Mouse (Mus musculus): ENCODE measurements around the gene 6330409D20Rik. TPM values are rescaled to one million over a fixed set of nuclear protein-coding genes. Genes with fewer than 3 reads are reported as not detected.
A peak's percentile ranks its signal among the peaks of the same experiment; 100 is the strongest.

The 6330409D20Rik gene
- total RNA-seq, 2 experiments from 2014 or later, result not detected

- DNase-seq, result peak; percentile 91 to 94
- intact Hi-C loops (cut with DNase I), result no loop called here
Measured at GRCm38 (mm10) chr2:32727435-32727834, 13.4 kb downstream of the 6330409D20Rik start.

GRCm38 (mm10) chr2:32724832-32725790 lies 15.7 kb downstream of the 6330409D20Rik start:
- no peak for DNase-seq
- intact Hi-C loops (cut with DNase I), result no loop called here

- intact Hi-C loops (cut with DNase I), result no loop called here
Measured at GRCm38 (mm10) chr2:32724149-32724548, 16.7 kb downstream of the 6330409D20Rik start.

GRCm38 (mm10) chr2:32722581-32722980 lies 18.2 kb downstream of the 6330409D20Rik start:
- intact Hi-C loops (cut with DNase I), result no loop called here
- no peak for DNase-seq

More at GRCm38 (mm10) chr2:32724149-32724548, 16.7 kb downstream of the 6330409D20Rik start:
- DNase-seq, result no peak

GRCm38 (mm10) chr2:32722046-32722445 lies 18.8 kb downstream of the 6330409D20Rik start:
- no peak for DNase-seq
- intact Hi-C loops (cut with DNase I), result no loop called here

GRCm38 (mm10) chr2:32720681-32721229 lies 20.1 kb downstream of the 6330409D20Rik start, which contains the start of gene Sh2d3c:
Gene Sh2d3c (plus strand): TSS chr2:32721055.
- intact Hi-C loops (cut with DNase I), result no loop called here

GRCm38 (mm10) chr2:32720053-32720452 lies 20.8 kb downstream of the 6330409D20Rik start:
- intact Hi-C loops (cut with DNase I), result no loop called here
- no peak for DNase-seq

More at GRCm38 (mm10) chr2:32720681-32721229, 20.1 kb downstream of the 6330409D20Rik start, which contains the start of gene Sh2d3c:
- peak in 1 of 2 experiments; percentile 55 for DNase-seq

- no peak for DNase-seq
- intact Hi-C loops (cut with DNase I), result no loop called here
Measured at GRCm38 (mm10) chr2:32718761-32719160, 22.1 kb downstream of the 6330409D20Rik start.

- peak in 1 of 2 experiments; percentile 43 for DNase-seq
- intact Hi-C loops (cut with DNase I), result loop anchor here (5.0 kb wide), 1 partner anchor 137 kb away; no protein-coding TSS in a partner anchor
Measured at GRCm38 (mm10) chr2:32714987-32715425, 25.8 kb downstream of the 6330409D20Rik start.

GRCm38 (mm10) chr2:32714117-32714986 lies 26.5 kb downstream of the 6330409D20Rik start:
- intact Hi-C loops (cut with DNase I), result loop anchor here (5.0 kb wide), 1 partner anchor 138 kb away; no protein-coding TSS in a partner anchor
- no peak for DNase-seq

- DNase-seq, result peak; percentile 95 to 97
- intact Hi-C loops (cut with DNase I), result loop anchor here (1.0 to 5.0 kb wide), 3 partner anchors 16 to 139 kb away; partner anchors contain the start of gene Tor2a
Measured at GRCm38 (mm10) chr2:32712934-32713817, 27.6 kb downstream of the 6330409D20Rik start, which contains the start of gene Cdk9. Gene Cdk9 (minus strand): TSS chr2:32713076.

- peak; percentile 98 to 99 for DNase-seq
- intact Hi-C loops (cut with DNase I), result loop anchor here (2.0 to 5.0 kb wide), 2 partner anchors 16 to 140 kb away; no protein-coding TSS in a partner anchor
Measured at GRCm38 (mm10) chr2:32712586-32712933, 28.3 kb downstream of the 6330409D20Rik start.

GRCm38 (mm10) chr2:32712108-32712551 lies 28.7 kb downstream of the 6330409D20Rik start:
- intact Hi-C loops (cut with DNase I), result loop anchor here (2.0 to 5.0 kb wide), 2 partner anchors 17 to 140 kb away; no protein-coding TSS in a partner anchor
- peak; percentile 77 to 80 for DNase-seq

- intact Hi-C loops (cut with DNase I), result loop anchor here (2.0 to 5.0 kb wide), 2 partner anchors 17 to 141 kb away; no protein-coding TSS in a partner anchor
- no peak for DNase-seq
Measured at GRCm38 (mm10) chr2:32711301-32712056, 29.3 kb downstream of the 6330409D20Rik start.

- intact Hi-C loops (cut with DNase I), result loop anchor here (5.0 kb wide), 1 partner anchor 142 kb away; no protein-coding TSS in a partner anchor
- DNase-seq, result no peak
Measured at GRCm38 (mm10) chr2:32710425-32710824, 30.4 kb downstream of the 6330409D20Rik start.

- DNase-seq, result no peak
- intact Hi-C loops (cut with DNase I), result loop anchor here (5.0 kb wide), 1 partner anchor 143 kb away; no protein-coding TSS in a partner anchor
Measured at GRCm38 (mm10) chr2:32709521-32710137, 31.2 kb downstream of the 6330409D20Rik start.

GRCm38 (mm10) chr2:32708643-32709042 lies 32.2 kb downstream of the 6330409D20Rik start:
- intact Hi-C loops (cut with DNase I), result no loop called here
- DNase-seq, result peak; percentile 73 to 81

Data from heart, postnatal 14 days (tissue).